Mouse (Mus musculus) ES-E14 (cell line): ENCODE measurements around the gene H2-DMb2. TPM values are rescaled to one million over a fixed set of nuclear protein-coding genes. Genes with fewer than 3 reads are reported as not detected.

Experiments used
- DNase-seq: peaks from one replicate; pipeline ENCODE4 v3.0.0-alpha.2; 2013; ENCODE audit warnings: low read depth, low spot score
- H3K27ac ChIP-seq: 2 replicates; pipeline ENCODE4 v1.5.1; 2012; ENCODE audit warnings: low read depth, mild to moderate bottlenecking, low read length, moderate library complexity, mixed read lengths; ENCODE audit not compliant: poor library complexity, insufficient read depth, severe bottlenecking
- H3K36me3 ChIP-seq: 2 replicates; pipeline ENCODE4 v1.6.1; 2012; ENCODE audit warnings: mild to moderate bottlenecking, low read length, moderate library complexity, mixed read lengths; ENCODE audit not compliant: control insufficient read depth, poor library complexity, insufficient read depth, severe bottlenecking
- H3K4me1 ChIP-seq, 2 experiments: fragments of 150-350 bp in 1 of 2; sonication (generic) in 1 of 2; 2 replicates each; pipeline ENCODE4 v1.6.1; 2012; ENCODE audit warnings: low read length in 2 of 2, mild to moderate bottlenecking in 1 of 2, mixed read lengths in 1 of 2; ENCODE audit not compliant: control insufficient read depth in 2 of 2, insufficient read depth in 2 of 2, poor library complexity in 1 of 2
- H3K4me3 ChIP-seq, 2 experiments: fragments of 150-350 bp in 1 of 2; sonication (generic) in 1 of 2; 2 replicates each; pipeline ENCODE4 v1.5.1; 2012; ENCODE audit warnings: low read length in 2 of 2, low read depth in 1 of 2, mild to moderate bottlenecking in 1 of 2, mixed read lengths in 1 of 2; ENCODE audit not compliant: insufficient read depth in 1 of 2, poor library complexity in 1 of 2, severe bottlenecking in 1 of 2
- H3K9ac ChIP-seq: 2 replicates; pipeline ENCODE4 v1.6.1; 2012; ENCODE audit warnings: low read depth, mild to moderate bottlenecking, low read length, mixed read lengths; ENCODE audit not compliant: poor library complexity, insufficient read depth, severe bottlenecking
- H3K9me3 ChIP-seq: fragments of 150-350 bp; sonication (generic); 2 replicates; pipeline ENCODE4 v1.6.1; 2012; ENCODE audit warnings: low read depth, mild to moderate bottlenecking, low read length; ENCODE audit not compliant: control insufficient read depth, insufficient read depth
- CHD2 ChIP-seq: IDR thresholded peaks from 2 replicates; pipeline ENCODE4 v1.6.1; 2014; ENCODE audit warnings: mild to moderate bottlenecking, low read depth, low read length, inconsistent platforms
- HCFC1 ChIP-seq: IDR thresholded peaks from 2 replicates; pipeline ENCODE4 v1.6.1; 2012; ENCODE audit warnings: low read length, inconsistent platforms, borderline replicate concordance; ENCODE audit not compliant: insufficient read depth
- MAFK ChIP-seq: IDR thresholded peaks from 2 replicates; pipeline ENCODE4 v1.6.1; 2014; ENCODE audit warnings: mild to moderate bottlenecking, low read depth, low read length, inconsistent platforms; ENCODE audit not compliant: insufficient read depth
- ZC3H11A ChIP-seq: IDR thresholded peaks from 2 replicates; pipeline ENCODE4 v1.6.1; 2012; ENCODE audit warnings: low read depth, mild to moderate bottlenecking, inconsistent platforms, low read length, borderline replicate concordance
- ZNF384 ChIP-seq: IDR thresholded peaks from 2 replicates; pipeline ENCODE4 v1.6.1; 2012; ENCODE audit warnings: low read depth, low read length, inconsistent platforms
- in situ Hi-C, 2 experiments: fragments of 600-800 bp; cut with MboI; formaldehyde crosslinking; loops; one replicate each; pipeline ENCODE4 v1.15.1; 2025; ENCODE audit warnings: low sequenced_read_pairs in 2 of 2, inconsistent platforms in 1 of 2; ENCODE audit not compliant: unreplicated experiment in 2 of 2
- total RNA-seq: library from RNA; depleted of rRNA; stranded (reverse); fragments of 300-350 nt; gene quantifications from 2 replicates; pipeline ENCODE4 v1.2.3, GENCODE M21; 2012

Gene H2-DMb2
- total RNA-seq, 1 experiment = 0.31 TPM

DNA sequence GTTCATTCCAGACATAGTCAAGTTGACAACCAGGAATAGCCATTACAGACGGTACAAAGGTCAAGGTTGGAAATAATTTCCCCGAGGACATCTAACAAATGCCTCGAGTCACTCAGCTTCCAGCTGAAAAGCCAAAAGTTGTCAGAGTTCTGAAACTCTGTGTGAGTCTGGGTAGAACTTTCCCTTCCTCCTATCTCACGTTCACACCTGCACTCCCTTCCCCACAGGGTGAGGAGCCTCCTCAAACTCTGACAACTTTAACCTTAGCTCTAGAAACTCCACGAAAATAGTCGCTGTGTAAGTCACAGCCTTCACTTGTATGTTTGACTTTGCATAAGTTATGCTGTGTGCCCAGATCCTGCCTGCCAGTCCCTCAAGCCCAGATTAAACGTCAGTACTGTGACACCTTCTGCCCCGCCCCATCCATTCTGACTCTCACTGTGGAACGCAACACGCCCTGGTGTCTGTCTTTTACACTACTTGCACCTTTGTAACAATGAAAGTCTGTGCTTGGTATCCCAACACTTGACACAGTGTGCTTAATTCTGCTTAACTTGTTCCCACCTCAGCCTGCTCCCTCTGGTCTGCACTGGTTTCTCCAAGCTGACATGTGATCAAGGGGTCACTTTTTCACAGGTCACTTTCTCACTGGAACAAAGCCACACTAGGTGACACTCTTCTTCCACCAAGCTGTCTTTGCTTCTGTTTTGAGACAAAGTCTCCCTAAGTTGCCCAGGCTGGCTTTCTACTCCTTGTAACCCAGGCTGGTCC is 44.2 kb upstream of the H2-DMb2 start:
- no peak for DNase-seq
- Histone ChIP-seq H3K9ac (no peak overlapping the region), H3K36me3 (no peaks in the 10 kb centered on the region), H3K4me3 (no peak overlapping the region), H3K4me1 (no peaks in the 10 kb centered on the region; a peak in 1 of 4 replicates), H3K9me3 (no peaks in the 10 kb centered on the region), H3K27ac (no peak overlapping the region)
- TF ChIP-seq MAFK = no peak
- TF ChIP-seq ZNF384 = no peak
- no peak for TF ChIP-seq CHD2
- TF ChIP-seq ZC3H11A = no peak
- TF ChIP-seq HCFC1 = no peak
- in situ Hi-C loops = no loop called here

DNA sequence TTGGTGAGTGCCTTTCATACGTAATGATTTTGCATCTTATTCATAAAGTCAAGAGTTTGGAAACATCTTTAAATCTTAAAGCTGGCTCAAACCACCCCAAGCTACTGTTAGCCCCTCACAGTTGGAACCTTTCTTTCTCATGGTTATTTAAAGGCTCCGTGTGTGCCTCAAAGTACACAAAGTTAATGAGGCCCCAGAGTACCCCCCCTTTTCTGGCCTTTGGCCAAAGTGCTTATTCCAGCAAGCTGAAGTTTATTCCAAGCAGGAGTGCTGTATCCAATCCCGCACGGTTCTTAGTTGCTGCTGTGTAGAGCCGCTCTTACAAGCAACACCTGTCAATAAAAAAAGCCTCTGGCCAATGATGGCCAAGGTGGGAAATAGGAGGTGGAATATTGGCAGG is 43.6 kb upstream of the H2-DMb2 start:
- TF ChIP-seq ZNF384 = no peak
- TF ChIP-seq ZC3H11A = no peak
- no peak for TF ChIP-seq CHD2
- no peak for TF ChIP-seq MAFK
- no peak for DNase-seq
- Histone ChIP-seq H3K27ac (no peak overlapping the region), H3K9ac (no peak overlapping the region), H3K36me3 (no peaks in the 10 kb centered on the region), H3K9me3 (no peaks in the 10 kb centered on the region), H3K4me1 (no peaks in the 10 kb centered on the region; a peak in 1 of 4 replicates), H3K4me3 (no peak overlapping the region)
- in situ Hi-C loops = no loop called here

DNA sequence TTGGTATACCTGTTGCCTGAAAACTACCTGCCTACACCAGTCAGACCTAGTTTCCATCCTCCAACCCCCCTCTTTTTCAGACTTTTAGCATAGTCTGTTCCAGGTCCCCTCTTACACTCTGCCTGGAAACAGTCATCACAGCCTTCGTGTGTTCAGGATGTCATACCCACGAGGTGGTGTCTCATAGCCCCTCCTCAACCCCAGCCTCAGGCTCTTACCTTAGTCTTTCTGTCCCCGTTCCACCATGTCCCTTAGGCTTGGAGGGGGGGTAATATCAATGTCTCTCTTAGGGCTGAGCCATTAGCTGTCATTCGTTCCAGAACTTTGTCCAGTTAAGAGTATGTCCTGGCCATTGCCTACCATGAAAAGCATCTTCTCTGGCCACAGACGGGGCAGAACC is 41.9 kb upstream of the H2-DMb2 start:
- no peak overlapping the region for H3K4me3 ChIP-seq
- no peaks in the 10 kb centered on the region for H3K4me1 ChIP-seq
- H3K36me3 ChIP-seq = no peaks in the 10 kb centered on the region
- no peaks in the 10 kb centered on the region for H3K9me3 ChIP-seq
- in situ Hi-C loops = no loop called here
- H3K9ac ChIP-seq = no peak overlapping the region
- no peak for DNase-seq
- TF ChIP-seq HCFC1 (no peak), MAFK (no peak), ZNF384 (no peak), CHD2 (no peak), ZC3H11A (no peak)
- no peak overlapping the region for H3K27ac ChIP-seq

DNA sequence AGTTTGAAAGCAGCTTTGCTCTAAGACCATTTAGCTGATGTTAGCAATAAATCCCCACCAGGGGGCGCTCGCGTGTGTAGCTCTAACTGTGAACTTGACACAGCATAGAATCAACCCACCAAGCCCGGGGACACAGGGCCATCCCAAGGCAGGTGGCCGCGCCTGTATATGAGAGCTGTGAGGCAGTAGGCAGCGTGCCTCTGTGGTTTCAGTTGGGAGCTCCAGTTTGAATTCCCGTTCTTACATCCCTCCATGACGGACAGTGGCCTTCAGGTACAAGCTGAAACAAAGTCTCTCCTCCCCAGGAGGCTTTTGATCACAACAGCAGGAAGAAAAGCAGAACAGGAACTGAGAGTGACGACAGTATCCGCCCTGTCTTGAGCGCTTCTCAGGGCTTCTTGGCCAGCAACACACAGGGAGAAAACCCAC is 41.5 kb upstream of the H2-DMb2 start:
- H3K36me3 ChIP-seq = no peaks in the 10 kb centered on the region
- 0 out of 2 replicates have a peak overlapping the region, but pooled peaks have one; percentile 7 for H3K9ac ChIP-seq
- no peak overlapping the region for H3K27ac ChIP-seq
- in situ Hi-C loops = no loop called here
- no peaks in the 10 kb centered on the region for H3K9me3 ChIP-seq
- DNase-seq = peak; percentile 93
- no peak overlapping the region for H3K4me3 ChIP-seq
- no peaks in the 10 kb centered on the region for H3K4me1 ChIP-seq
- TF ChIP-seq HCFC1 = no peak
- TF ChIP-seq ZNF384 = no peak
- TF ChIP-seq CHD2 = no peak
- peak; percentile 87 for TF ChIP-seq MAFK

DNA sequence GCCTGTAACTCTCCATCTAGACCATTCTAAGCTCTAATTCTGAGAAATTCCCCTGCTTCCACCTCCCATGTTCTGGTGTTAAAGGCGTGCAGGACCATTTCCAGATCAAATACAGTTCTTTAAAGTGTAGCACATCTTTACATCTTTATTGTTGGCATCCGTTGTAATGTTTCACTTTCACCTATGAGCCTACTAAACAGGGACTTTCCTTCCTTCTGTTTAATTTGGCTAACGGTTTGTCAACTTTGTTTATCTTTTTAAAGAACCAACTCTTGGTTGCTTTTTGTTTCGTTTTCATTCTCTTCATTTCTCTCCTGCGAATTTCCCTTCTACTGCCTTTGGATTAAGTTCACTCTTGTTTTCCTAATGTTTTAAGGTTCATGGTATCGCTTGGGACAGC is 40.3 kb upstream of the H2-DMb2 start:
- Histone ChIP-seq H3K27ac (no peak overlapping the region), H3K9me3 (no peaks in the 10 kb centered on the region), H3K4me3 (no peak overlapping the region), H3K36me3 (no peaks in the 10 kb centered on the region), H3K9ac (no peak overlapping the region), H3K4me1 (no peaks in the 10 kb centered on the region)
- TF ChIP-seq CHD2 = no peak
- no peak for TF ChIP-seq HCFC1
- TF ChIP-seq MAFK = no peak
- DNase-seq = no peak
- in situ Hi-C loops = no loop called here
